ENCODE assay signal across 17 mouse cellular contexts in genomic region chr14:27778503-27778902, GRCm38 (mm10).
DNase-seq lines count a peak whose midpoint lies in the region; ATAC-seq lines count a peak whose summit lies in the region.
"Had no signal": no experiment of that assay in that cellular context is flagged by ENCODE, and none has a peak within 500 bp of the region (broad histone marks: within the 10 kb centered on the region; RNA-seq: fewer than 3 reads in every experiment).

No protein-coding gene starts in this region.

- WGBS in forebrain, embryonic 12.5 days = 73% methylated on average over 8 of the region's 8 CpGs
- 72% methylated on average over 8 of the region's 8 CpGs for WGBS in forebrain, embryonic 11.5 days
- 45% methylated on average over 8 of the region's 8 CpGs for WGBS in forebrain, embryonic 16.5 days

- no peak overlapping the region for H3K4me2 ChIP-seq in forebrain, embryonic 12.5 days
- H3K4me2 ChIP-seq in forebrain, embryonic 11.5 days (ENCODE audit: low read depth, low read length, severe bottlenecking) = no peak overlapping the region
- no peak overlapping the region for H3K4me2 ChIP-seq in forebrain, embryonic 16.5 days (ENCODE audit: low read length)
- H3K4me2 ChIP-seq: intestine, embryonic 15.5 days; limb, embryonic 15.5 days had no signal

- 0 out of 2 replicates have a peak, but pooled peaks cover 5% of the 10 kb centered on the region for H3K27me3 ChIP-seq in forebrain, embryonic 12.5 days
- H3K27me3 ChIP-seq in forebrain, embryonic 11.5 days (ENCODE audit: control insufficient read depth, insufficient read depth, low read length) = no peaks in the 10 kb centered on the region
- no peaks in the 10 kb centered on the region for H3K27me3 ChIP-seq in forebrain, embryonic 16.5 days (replicated peaks; ENCODE audit: control insufficient read depth, insufficient read depth, low read length)
- H3K27me3 ChIP-seq: CH12.LX; intestine, embryonic 15.5 days; limb, embryonic 15.5 days had no signal

- no peaks in the 10 kb centered on the region for H3K36me3 ChIP-seq in forebrain, embryonic 12.5 days (replicated peaks)
- H3K36me3 ChIP-seq in forebrain, embryonic 11.5 days (ENCODE audit: control insufficient read depth, insufficient read depth, low read length) = no peaks in the 10 kb centered on the region
- peaks cover 4% of the 10 kb centered on the region; the same call in 1 of the 2 replicates for H3K36me3 ChIP-seq in forebrain, embryonic 16.5 days (ENCODE audit: control insufficient read depth, insufficient read depth)
- H3K36me3 ChIP-seq: intestine, embryonic 15.5 days; limb, embryonic 15.5 days had no signal

- peaks cover 5% of the 10 kb centered on the region for H3K4me1 ChIP-seq in forebrain, embryonic 12.5 days
- H3K4me1 ChIP-seq in forebrain, embryonic 11.5 days (replicated peaks; ENCODE audit: control insufficient read depth, insufficient read depth, low read length) = no peaks in the 10 kb centered on the region
- peaks cover 3% of the 10 kb centered on the region for H3K4me1 ChIP-seq in forebrain, embryonic 16.5 days (replicated peaks; ENCODE audit: control insufficient read depth, insufficient read depth, low read length)
- H3K4me1 ChIP-seq: intestine, embryonic 15.5 days; limb, embryonic 15.5 days had no signal

- ATAC-seq in forebrain, embryonic 12.5 days (ENCODE audit: low FRiP score) = peak; percentile 27; the same call in 1 of the 2 replicates
- ATAC-seq in forebrain, embryonic 11.5 days (replicated peaks; ENCODE audit: low FRiP score) = no peak
- ATAC-seq in forebrain, embryonic 16.5 days = peak; percentile 50
- ATAC-seq: intestine, embryonic 15.5 days; liver, postnatal 0 days had no signal

- no peak overlapping the region for H3K9ac ChIP-seq in forebrain, embryonic 12.5 days
- H3K9ac ChIP-seq in forebrain, embryonic 11.5 days (ENCODE audit: low read length) = no peak overlapping the region
- no peak overlapping the region for H3K9ac ChIP-seq in forebrain, embryonic 16.5 days (replicated peaks; ENCODE audit: low read depth, low read length)
- H3K9ac ChIP-seq: intestine, embryonic 15.5 days; limb, embryonic 15.5 days; liver, postnatal 0 days had no signal

- no peak for DNase-seq in forebrain, embryonic 11.5 days (ENCODE audit: low spot score)
- DNase-seq in left cerebral cortex, postnatal 4 days = peak; percentile 31
- no peak for DNase-seq in left cerebral cortex, postnatal 10 days (ENCODE audit: extremely low spot score in 1 of 2, low spot score in 2 of 2)
- peak; percentile 78 for DNase-seq in cerebellum, adult 9-10 months
- no peak for DNase-seq in lung, postnatal 4 days
- no peak for DNase-seq in layer of hippocampus, adult 8-10 months (ENCODE audit: low spot score in 2 of 2)
- DNase-seq: heart, adult 11 months; liver, postnatal 0 days; lung, postnatal 14 days; right cerebral cortex, postnatal 25 days; thymus, postnatal 14 days had no signal

- intact Hi-C loops in left cerebral cortex, postnatal 4 days (cut with DNase I) = no loop called here
- intact Hi-C loops in left cerebral cortex, postnatal 10 days (cut with DNase I) = no loop called here

- no peaks in the 10 kb centered on the region for H3K9me3 ChIP-seq in forebrain, embryonic 12.5 days
- no peaks in the 10 kb centered on the region for H3K9me3 ChIP-seq in forebrain, embryonic 11.5 days (ENCODE audit: control insufficient read depth, low read length)
- no peaks in the 10 kb centered on the region for H3K9me3 ChIP-seq in forebrain, embryonic 16.5 days (ENCODE audit: control insufficient read depth, low read length)
- H3K9me3 ChIP-seq: intestine, embryonic 15.5 days; limb, embryonic 15.5 days had no signal

- no peak overlapping the region for H3K4me3 ChIP-seq in forebrain, embryonic 12.5 days (replicated peaks)
- no peak overlapping the region for H3K4me3 ChIP-seq in forebrain, embryonic 11.5 days (ENCODE audit: low read depth, low read length)
- no peak overlapping the region for H3K4me3 ChIP-seq in forebrain, embryonic 16.5 days (replicated peaks; ENCODE audit: low read length)
- H3K4me3 ChIP-seq: intestine, embryonic 15.5 days; limb, embryonic 15.5 days had no signal

- no peak overlapping the region for H3K27ac ChIP-seq in forebrain, embryonic 12.5 days
- no peak overlapping the region for H3K27ac ChIP-seq in forebrain, embryonic 11.5 days (ENCODE audit: low read depth, low read length)
- H3K27ac ChIP-seq in forebrain, embryonic 16.5 days (ENCODE audit: low read length) = no peak overlapping the region
- H3K27ac ChIP-seq: intestine, embryonic 15.5 days; kidney, postnatal 0 days; limb, embryonic 15.5 days had no signal

Comparison
In these comparisons a context has a peak if more than half of its experiments do, and no peak if none do; other contexts are left out.
1. DNase-seq: peak in left cerebral cortex, postnatal 4 days (single experiment) and cerebellum, adult 9-10 months (single experiment); none in forebrain, embryonic 11.5 days (single experiment), left cerebral cortex, postnatal 10 days (0 of 2), lung, postnatal 4 days (0 of 2) and layer of hippocampus, adult 8-10 months (0 of 2).